Mouse (Mus musculus): ENCODE measurements around the gene Ankar.

DNA sequence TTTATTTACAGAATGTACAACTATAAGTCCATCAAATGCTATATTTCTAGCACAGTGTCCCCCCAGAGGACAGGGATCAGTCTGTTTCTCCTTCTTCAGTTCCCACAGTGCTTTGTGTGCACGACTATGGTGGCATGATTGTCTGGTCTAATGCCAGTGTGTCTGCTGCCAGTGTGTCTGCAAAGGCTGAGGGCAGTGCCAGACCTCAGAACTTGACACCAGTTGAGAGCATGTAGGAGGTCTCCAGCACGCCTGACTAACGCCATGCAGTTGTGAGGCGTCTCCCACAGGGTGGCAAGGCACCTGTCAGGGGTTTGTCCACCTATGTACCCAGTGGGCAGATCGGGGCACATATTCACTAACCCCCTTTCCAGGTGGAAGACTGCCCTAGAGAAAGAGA lies 99.6 kb downstream of the Ankar start:
- TF ChIP-seq CTCF (IDR thresholded peaks at IDR 0.05; ENCODE audit: insufficient read depth, low read depth, low read length) (no peak), POLR2A (IDR thresholded peaks at IDR 0.05; ENCODE audit: insufficient read depth, low read depth, low read length) (no peak)

Data from olfactory bulb, adult 2 months (tissue).